Mouse (Mus musculus) B cell, adult 67 days (primary cell): Measurements from ENCODE around the gene Plod1. TPM values are rescaled to one million over a fixed set of nuclear protein-coding genes. Genes with fewer than 3 reads are reported as not detected.

ENCODE experiments used
- total RNA-seq, 2 experiments: library from RNA; stranded (reverse); gene quantifications; 4 replicates each; pipeline ENCODE4 v1.2.4; 2023

Gene Plod1
- total RNA-seq = 1 to 10 TPM; 6.5 to 6.7 TPM

DNA sequence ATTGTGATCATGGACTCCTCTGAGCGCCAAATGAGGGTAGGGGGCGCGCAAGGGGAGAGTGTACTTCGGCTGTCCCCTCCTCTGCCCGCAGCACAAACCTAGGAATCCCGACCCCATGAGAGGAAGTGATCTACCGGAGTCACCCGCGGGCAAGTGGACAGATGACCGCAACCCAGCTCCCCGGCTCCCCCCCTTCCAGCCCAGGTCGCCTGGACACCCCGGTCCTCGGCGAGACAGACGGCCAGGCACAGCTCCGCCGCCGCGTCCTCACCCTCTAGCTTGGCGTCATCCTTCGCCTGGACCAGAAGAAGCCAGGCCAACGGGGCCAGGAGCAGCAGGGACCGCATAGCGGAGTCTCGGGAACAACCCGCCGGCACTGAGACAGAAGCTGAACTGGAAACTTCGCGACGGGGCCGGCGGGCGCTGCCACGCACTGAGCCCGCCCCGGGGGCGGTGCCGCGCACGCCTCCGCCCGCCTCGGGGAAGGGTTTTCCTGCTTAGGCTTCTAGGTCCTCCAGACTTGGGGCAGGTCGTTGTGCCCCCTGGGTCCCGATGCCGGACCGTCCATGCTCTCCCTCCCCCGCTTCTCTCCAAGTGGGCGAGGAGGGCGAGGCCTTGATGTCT lies at the start of gene Plod1:
Gene Plod1 (minus strand): TSS at position 437 of the 624 bp plus-strand sequence.

DNA sequence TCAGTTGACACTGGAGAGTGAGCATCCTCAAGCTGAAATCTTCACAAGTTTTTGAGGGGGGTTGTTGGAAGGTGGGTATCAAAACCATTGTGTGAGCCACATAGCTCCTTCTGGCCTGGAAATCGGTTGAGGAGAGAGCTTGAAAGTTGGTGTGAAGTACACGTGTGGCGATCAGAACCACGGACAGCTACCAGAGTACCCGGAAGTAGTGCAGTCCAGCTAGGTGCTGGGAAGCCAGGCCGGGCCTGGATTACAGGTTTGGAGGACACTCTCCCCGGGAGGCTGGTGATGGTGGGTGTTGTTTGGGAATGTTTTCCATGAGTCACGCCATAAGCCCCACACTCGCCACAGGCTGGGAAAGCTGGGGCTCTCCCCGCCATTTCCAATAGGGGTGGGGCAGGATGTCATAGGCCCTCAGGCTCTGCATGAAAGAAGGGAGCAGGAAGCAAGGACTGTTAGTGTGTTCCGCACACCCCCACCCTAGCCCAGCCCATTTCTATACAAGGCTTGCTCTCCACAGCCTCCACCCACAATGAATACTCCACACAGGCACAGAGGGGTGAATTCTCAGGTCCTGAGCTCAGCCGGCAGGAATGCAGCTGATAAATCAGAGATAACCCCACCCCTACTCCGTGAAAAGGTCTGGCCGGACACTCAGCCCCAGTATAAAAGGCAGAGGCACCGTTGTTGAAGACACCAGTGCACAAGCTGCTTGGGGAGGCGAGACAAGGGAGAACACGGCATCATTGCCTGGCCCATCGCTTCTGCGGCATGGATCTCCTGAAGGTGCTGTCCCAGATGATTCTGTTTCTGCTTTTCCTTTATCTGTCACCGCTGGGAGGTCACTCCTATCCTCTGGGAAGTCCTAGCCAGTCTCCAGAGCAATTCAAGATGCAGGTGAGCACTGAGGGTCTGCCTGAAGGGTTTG lies 48.9 kb upstream of the Plod1 start, which contains the start of gene Nppb:
Gene Nppb (plus strand): TSS at position 584 of the 928 bp plus-strand sequence.

DNA sequence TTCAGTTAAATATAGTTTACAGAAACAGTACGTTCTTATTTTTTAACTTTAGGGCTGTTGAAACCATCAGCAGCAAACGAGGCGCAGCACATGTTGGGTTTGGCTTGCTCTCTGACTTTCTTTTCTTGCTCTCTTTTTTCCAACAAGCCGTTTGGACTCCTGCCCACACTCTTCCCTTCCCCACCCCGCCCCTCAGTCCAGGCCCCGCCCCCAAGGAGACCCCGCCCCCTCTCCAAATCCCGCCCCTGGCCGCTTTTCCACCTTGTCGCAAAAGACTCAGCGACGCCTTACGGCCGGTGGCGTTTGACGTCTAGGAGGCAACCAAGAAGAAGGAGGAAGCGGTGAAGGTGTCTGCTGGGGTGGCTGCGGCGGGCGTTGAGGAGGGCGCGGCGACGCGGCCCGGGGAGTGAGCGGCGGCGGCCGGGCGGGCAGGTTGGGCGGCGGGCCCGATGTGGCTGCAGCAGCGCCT lies 4.0 kb upstream of the Plod1 start, which contains the start of gene 2510039O18Rik:
Gene 2510039O18Rik (plus strand): TSS at position 320 of the 469 bp plus-strand sequence.

DNA sequence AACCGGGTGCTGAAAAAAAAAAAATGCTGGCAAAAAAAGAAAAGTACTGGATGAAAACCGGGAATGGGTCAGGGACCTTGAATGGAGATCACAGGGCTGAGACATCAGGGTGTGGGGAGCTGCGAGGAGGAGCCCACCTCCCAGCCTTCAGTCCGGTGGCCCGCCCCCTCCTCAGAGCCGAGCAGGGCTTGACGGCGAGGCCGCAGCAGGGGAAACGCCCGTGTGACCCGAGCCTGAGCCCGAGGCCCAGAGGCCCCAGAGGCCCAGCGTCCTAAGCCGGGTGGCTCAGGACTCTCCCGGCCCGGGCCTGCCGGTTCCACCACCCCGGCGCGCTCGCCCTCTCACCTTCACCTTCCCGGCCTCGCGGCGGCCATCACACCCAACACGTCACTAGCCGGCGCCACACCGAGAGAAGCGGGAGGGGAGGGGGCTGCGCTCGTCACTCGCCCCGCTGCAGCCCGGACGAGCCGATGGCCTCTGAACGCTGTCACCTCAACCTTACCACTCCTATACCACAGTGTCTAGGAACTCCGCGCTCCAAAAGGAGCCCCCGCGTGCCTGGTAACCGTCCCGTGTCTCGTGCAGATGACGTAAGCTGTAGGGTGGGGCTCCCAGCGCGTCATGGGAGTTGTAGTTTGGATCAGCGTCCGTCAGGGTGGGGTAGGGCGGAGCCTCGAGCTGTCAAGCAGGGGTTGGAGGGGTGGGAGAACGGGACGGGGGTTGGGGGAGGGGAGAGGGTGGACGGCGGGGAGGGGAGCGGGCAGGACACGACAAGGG lies 32.1 kb downstream of the Plod1 start, which contains the start of gene Mfn2:
Gene Mfn2 (minus strand): TSS at position 392 of the 777 bp plus-strand sequence.

DNA sequence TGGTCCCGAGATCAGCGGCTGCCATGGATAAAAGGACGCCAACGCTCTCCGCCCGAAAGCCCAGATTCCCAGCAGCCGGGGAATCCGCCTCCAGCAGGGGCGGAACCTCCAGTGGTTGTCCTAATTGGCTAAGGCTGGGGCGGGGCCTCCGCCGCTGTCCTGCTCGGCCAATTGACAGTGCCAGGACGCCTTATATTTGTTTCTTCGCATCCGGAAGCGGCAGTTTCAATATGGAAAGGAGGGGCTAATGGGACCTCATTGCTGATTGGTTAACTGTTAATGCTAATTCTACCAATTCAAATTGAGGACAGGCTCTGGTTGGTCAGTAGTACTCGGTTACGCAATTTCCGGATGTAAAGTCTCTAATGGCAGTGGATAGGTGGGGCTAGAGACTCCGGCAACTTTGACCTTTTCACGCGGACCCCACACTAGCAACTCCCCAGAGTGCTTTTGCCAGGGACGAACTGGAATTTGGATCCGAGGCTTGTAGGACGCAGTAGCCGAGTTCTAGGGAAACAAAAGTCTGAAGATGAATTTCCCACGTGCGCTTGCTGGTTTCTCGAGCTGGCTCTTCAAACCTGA lies 68.0 kb downstream of the Plod1 start, which contains the start of the genes Miip and Fv1:
Gene Miip (minus strand): TSS at position 367 of the 582 bp plus-strand sequence.
Gene Fv1 (plus strand): TSS at position 530 of the 582 bp plus-strand sequence.

Other genes with a start within 250 kb of the Plod1 start
- gene Zfp534, start 234.2 kb downstream of the Plod1 start, total RNA-seq = 1 to 10 TPM in 1 of 2 experiments, under 1 TPM in 1; 0.92 to 1.3 TPM
- gene Zfp984, start 127.0 kb downstream of the Plod1 start, total RNA-seq = 10 to 100 TPM; 17.2 to 17.9 TPM
- gene Zfp933, start 88.4 kb downstream of the Plod1 start, total RNA-seq = 10 to 100 TPM; 14.4 to 23.7 TPM
- 10 to 100 TPM; 46.2 to 52.4 TPM for gene Miip, start 68.0 kb downstream of the Plod1 start, total RNA-seq
- gene Fv1, start 67.8 kb downstream of the Plod1 start, total RNA-seq = 10 to 100 TPM in 1 of 2 experiments, 1 to 10 TPM in 1; 9.8 to 16.0 TPM
- 10 to 100 TPM; 46.3 to 53.6 TPM for gene Mfn2, start 32.1 kb downstream of the Plod1 start, total RNA-seq
- 10 to 100 TPM; 65.5 to 69.7 TPM for gene 2510039O18Rik, start 4.1 kb upstream of the Plod1 start, total RNA-seq
- gene Nppb, start 49.0 kb upstream of the Plod1 start, total RNA-seq = not detected
- not detected for gene Nppa, start 64.0 kb upstream of the Plod1 start, total RNA-seq
- gene Clcn6, start 102.1 kb upstream of the Plod1 start, total RNA-seq = 10 to 100 TPM; 38.3 to 38.7 TPM
- gene Mthfr, start 102.3 kb upstream of the Plod1 start, total RNA-seq = 10 to 100 TPM; 15.1 to 18.0 TPM
- gene Agtrap, start 151.3 kb upstream of the Plod1 start, total RNA-seq = 10 to 100 TPM; 12.8 to 16.6 TPM
- gene Mad2l2, start 193.6 kb upstream of the Plod1 start, total RNA-seq = 10 to 100 TPM; 29.2 to 31.7 TPM
- gene Draxin, start 193.9 kb upstream of the Plod1 start, total RNA-seq = not detected
- gene Fbxo6, start 215.4 kb upstream of the Plod1 start, total RNA-seq = 10 to 100 TPM; 14.1 to 18.5 TPM
- gene Fbxo44, start 223.7 kb upstream of the Plod1 start, total RNA-seq = 1 to 10 TPM; 5.6 to 6.2 TPM
- not detected for gene Fbxo2, start 223.9 kb upstream of the Plod1 start, total RNA-seq